Mouse (Mus musculus): ENCODE data around the gene Snrpa. TPM values are rescaled to one million over a fixed set of nuclear protein-coding genes. Genes with fewer than 3 reads are reported as not detected.

Gene Snrpa
- polyA plus RNA-seq, 1 experiment, result 99.4 TPM

- no peak overlapping the region for H3K27ac ChIP-seq (ENCODE audit: control insufficient read depth, insufficient read depth, low read depth, low read length, poor library complexity)
- H3K4me3 ChIP-seq (replicated peaks; ENCODE audit: control insufficient read depth, low read depth, low read length), result no peak overlapping the region
- no peak for TF ChIP-seq POLR2A (IDR thresholded peaks at IDR 0.05; ENCODE audit: borderline replicate concordance, control insufficient read depth, low read depth, low read length)
- WGBS, result 68% methylated on average over 5 of the region's 5 CpGs
- no peaks in the 10 kb centered on the region for H3K4me1 ChIP-seq (ENCODE audit: control insufficient read depth, insufficient read depth, low read length)
Measured at GRCm38 (mm10) chr7:27180036-27180435, 16.0 kb downstream of the Snrpa start.

DNA sequence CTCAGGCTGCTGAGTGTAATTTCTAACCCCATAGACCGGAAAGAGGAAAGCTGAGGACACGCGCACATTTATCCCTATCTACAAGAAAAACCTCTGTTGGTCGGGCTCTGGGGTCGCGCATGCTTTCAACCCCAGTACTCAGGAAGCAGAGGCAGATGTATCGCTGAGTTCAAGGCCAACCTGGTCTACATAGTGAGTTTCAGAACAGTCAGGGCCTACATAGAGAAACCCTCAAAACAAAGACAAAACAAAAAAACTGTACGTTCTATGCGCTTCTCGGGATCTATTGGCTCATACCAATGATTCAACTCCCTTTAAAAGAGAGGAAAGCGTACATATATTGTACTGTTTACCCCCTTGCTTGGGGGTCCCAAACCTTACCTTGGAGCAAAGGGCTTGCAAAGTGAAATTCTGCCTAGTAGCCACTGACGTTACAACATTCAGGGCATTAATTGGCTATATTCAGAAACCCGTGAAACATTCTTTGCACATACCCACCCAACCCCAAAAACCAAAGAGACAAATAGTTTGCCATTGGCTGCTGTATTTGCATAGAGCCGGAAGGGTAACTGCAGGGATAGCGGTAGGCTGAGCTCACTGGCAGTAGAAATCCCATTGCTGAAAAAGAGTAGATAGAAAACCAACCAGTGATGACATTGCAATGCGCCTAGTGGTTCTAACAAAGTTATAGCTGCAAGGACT, 16.7 kb downstream of the Snrpa start:
- H3K4me1 ChIP-seq (ENCODE audit: control insufficient read depth, insufficient read depth, low read length), result no peaks in the 10 kb centered on the region
- WGBS, result 47% methylated on average over 16 of the region's 16 CpGs
- no peak overlapping the region for H3K27ac ChIP-seq (ENCODE audit: control insufficient read depth, insufficient read depth, low read depth, low read length, poor library complexity)

DNA sequence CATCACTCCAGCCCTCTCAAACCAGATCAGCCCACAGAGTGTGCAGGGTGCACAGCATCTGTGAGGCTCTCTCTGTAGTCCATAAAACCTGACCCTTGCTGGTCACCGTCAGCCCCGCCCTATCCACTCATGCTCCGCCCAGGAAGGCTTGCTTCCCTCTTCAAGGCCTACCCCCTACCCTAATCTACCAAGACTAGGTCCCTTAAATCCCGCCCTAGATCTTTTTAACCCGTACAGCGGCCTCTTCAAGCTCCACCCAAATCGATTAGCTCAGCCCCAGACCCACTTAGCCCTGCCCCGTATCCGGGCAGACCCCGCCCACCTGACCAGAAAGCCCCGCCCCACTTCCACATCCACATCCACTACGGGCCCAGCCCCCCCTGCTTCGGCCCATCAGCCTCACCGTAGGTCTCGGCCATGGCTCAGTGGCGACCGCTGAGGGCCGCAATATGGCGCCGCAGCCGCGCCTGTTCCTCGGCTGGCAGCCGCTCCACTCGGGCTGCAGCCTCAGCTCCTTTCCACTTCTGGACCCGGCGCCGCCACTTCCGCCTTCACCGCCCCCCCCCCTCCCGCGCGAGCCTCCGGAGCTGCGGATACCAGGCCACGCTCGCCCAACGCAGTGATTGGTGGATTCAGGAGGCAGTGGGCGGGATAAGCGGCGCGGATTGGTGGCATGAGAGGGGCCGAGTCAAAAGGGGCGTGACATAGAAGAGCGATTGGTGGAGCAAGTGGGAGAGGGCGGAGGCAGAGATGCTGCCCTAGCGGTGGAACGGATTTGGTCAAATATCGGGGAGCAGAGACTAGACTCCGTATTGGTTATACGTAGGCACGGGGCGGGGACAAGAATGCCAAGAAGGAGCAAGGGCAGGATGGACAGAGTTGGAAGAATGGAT, 17.5 kb downstream of the Snrpa start, which contains the start of gene Rab4b:
Gene Rab4b, minus strand, starts transcription at position 573 of the 893 bp plus-strand sequence.
- peak; percentile 38; the same call in 1 of the 2 replicates for TF ChIP-seq POLR2A (IDR thresholded peaks at IDR 0.05; ENCODE audit: borderline replicate concordance, control insufficient read depth, low read depth, low read length)
- peak; percentile 77 for TF ChIP-seq CTCF (IDR thresholded peaks at IDR 0.05; ENCODE audit: control insufficient read depth, insufficient read depth, low read length)
- Histone ChIP-seq H3K4me3 (replicated peaks; ENCODE audit: control insufficient read depth, low read depth, low read length) (peak within 1 kb of the TSS; percentile 85), H3K27ac (ENCODE audit: control insufficient read depth, insufficient read depth, low read depth, low read length, poor library complexity) (peak within 1 kb of the TSS; percentile 98), H3K4me1 (ENCODE audit: control insufficient read depth, insufficient read depth, low read length) (no peaks in the 10 kb centered on the region)
- under 1% methylated on average over 53 of the region's 53 CpGs for WGBS

More for the DNA sequence above, 16.7 kb downstream of the Snrpa start:
- no peak for TF ChIP-seq POLR2A (IDR thresholded peaks at IDR 0.05; ENCODE audit: borderline replicate concordance, control insufficient read depth, low read depth, low read length)
- TF ChIP-seq CTCF (IDR thresholded peaks at IDR 0.05; ENCODE audit: control insufficient read depth, insufficient read depth, low read length), result no peak
- peak overlapping the region; percentile 66 for H3K4me3 ChIP-seq (replicated peaks; ENCODE audit: control insufficient read depth, low read depth, low read length)

GRCm38 (mm10) chr7:27177942-27178323, 18.1 kb downstream of the Snrpa start:
- peak overlapping the region; percentile 98 for H3K27ac ChIP-seq (ENCODE audit: control insufficient read depth, insufficient read depth, low read depth, low read length, poor library complexity)
- no peak for TF ChIP-seq POLR2A (IDR thresholded peaks at IDR 0.05; ENCODE audit: borderline replicate concordance, control insufficient read depth, low read depth, low read length)
- TF ChIP-seq CTCF (IDR thresholded peaks at IDR 0.05; ENCODE audit: control insufficient read depth, insufficient read depth, low read length), result no peak
- H3K4me1 ChIP-seq (ENCODE audit: control insufficient read depth, insufficient read depth, low read length), result no peaks in the 10 kb centered on the region
- peak overlapping the region; percentile 85 for H3K4me3 ChIP-seq (replicated peaks; ENCODE audit: control insufficient read depth, low read depth, low read length)
- 16% methylated on average over 4 of the region's 4 CpGs for WGBS

- H3K4me1 ChIP-seq (ENCODE audit: control insufficient read depth, insufficient read depth, low read length), result no peaks in the 10 kb centered on the region
- 91% methylated on average over 7 of the region's 7 CpGs for WGBS
- no peak for TF ChIP-seq CTCF (IDR thresholded peaks at IDR 0.05; ENCODE audit: control insufficient read depth, insufficient read depth, low read length)
- no peak for TF ChIP-seq POLR2A (IDR thresholded peaks at IDR 0.05; ENCODE audit: borderline replicate concordance, control insufficient read depth, low read depth, low read length)
Measured at GRCm38 (mm10) chr7:27174896-27175295, 21.2 kb downstream of the Snrpa start.

DNA sequence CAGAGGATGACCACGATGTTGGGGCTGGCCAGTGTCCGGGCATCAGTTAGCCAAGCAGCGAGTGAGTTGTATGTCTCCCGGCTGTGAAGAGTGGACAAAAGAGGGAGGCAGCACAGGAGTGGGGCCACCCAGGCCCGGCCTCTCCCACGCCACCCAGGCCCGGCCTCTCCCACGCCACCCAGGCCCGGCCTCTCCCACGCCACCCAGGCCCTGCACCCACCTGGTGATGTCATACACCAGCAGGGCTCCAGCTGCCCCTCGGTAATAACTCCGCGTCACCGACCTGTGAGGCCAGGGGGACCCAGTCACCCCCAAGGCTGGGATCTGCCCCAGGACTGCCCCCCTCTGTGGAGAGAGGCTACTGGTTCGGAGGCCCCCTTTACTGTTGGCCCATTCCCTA, 21.6 kb downstream of the Snrpa start:
- Histone ChIP-seq H3K4me3 (replicated peaks; ENCODE audit: control insufficient read depth, low read depth, low read length) (no peak overlapping the region), H3K4me1 (ENCODE audit: control insufficient read depth, insufficient read depth, low read length) (no peaks in the 10 kb centered on the region), H3K27ac (ENCODE audit: control insufficient read depth, insufficient read depth, low read depth, low read length, poor library complexity) (no peak overlapping the region)
- 87% methylated on average over 15 of the region's 15 CpGs for WGBS
- TF ChIP-seq CTCF (IDR thresholded peaks at IDR 0.05; ENCODE audit: control insufficient read depth, insufficient read depth, low read length) (no peak), POLR2A (IDR thresholded peaks at IDR 0.05; ENCODE audit: borderline replicate concordance, control insufficient read depth, low read depth, low read length) (no peak)

More at GRCm38 (mm10) chr7:27174896-27175295, 21.2 kb downstream of the Snrpa start:
- no peak overlapping the region for H3K27ac ChIP-seq (ENCODE audit: control insufficient read depth, insufficient read depth, low read depth, low read length, poor library complexity)
- H3K4me3 ChIP-seq (replicated peaks; ENCODE audit: control insufficient read depth, low read depth, low read length), result no peak overlapping the region

DNA sequence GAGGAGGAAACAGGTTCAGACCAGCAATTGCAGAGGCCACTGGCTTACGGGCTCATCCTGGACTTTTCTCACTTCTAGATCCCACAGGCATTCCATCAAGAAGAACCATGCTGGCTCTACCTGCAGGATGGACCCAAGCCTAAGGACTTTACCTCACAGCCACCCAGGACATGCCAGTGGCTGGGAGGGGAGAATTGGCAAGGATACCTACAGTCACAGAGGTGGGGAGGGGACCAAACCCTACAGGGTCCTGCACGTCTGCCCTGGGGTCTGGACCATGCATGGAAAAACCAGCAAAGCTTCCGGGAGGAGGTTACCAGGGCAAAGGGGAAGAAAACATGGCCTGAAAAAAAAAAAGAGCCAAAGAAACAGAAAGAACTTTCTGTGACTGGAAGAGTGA, 25.1 kb downstream of the Snrpa start:
- Histone ChIP-seq H3K4me1 (ENCODE audit: control insufficient read depth, insufficient read depth, low read length) (peaks cover 6% of the 10 kb centered on the region), H3K4me3 (replicated peaks; ENCODE audit: control insufficient read depth, low read depth, low read length) (no peak overlapping the region), H3K27ac (ENCODE audit: control insufficient read depth, insufficient read depth, low read depth, low read length, poor library complexity) (no peak overlapping the region)
- 87% methylated on average over 3 of the region's 3 CpGs for WGBS
- no peak for TF ChIP-seq POLR2A (IDR thresholded peaks at IDR 0.05; ENCODE audit: borderline replicate concordance, control insufficient read depth, low read depth, low read length)
- no peak for TF ChIP-seq CTCF (IDR thresholded peaks at IDR 0.05; ENCODE audit: control insufficient read depth, insufficient read depth, low read length)

GRCm38 (mm10) chr7:27168371-27168770, 27.7 kb downstream of the Snrpa start:
- no peak overlapping the region for H3K4me3 ChIP-seq (replicated peaks; ENCODE audit: control insufficient read depth, low read depth, low read length)
- H3K4me1 ChIP-seq (ENCODE audit: control insufficient read depth, insufficient read depth, low read length), result peaks cover 6% of the 10 kb centered on the region
- 64% methylated on average over 5 of the region's 5 CpGs for WGBS
- H3K27ac ChIP-seq (ENCODE audit: control insufficient read depth, insufficient read depth, low read depth, low read length, poor library complexity), result peak overlapping the region; percentile 99
- TF ChIP-seq POLR2A (IDR thresholded peaks at IDR 0.05; ENCODE audit: borderline replicate concordance, control insufficient read depth, low read depth, low read length) (no peak), CTCF (IDR thresholded peaks at IDR 0.05; ENCODE audit: control insufficient read depth, insufficient read depth, low read length) (no peak)

Data from bone marrow, adult 2 months (tissue).